Mouse (Mus musculus): ENCODE measurements at regions not wholly inside any gene's neighbourhood (a gene's known extent, or its start where the extent isn't known, plus 50 kb on each side); places are given as distances from the start of the nearest gene placed in this dataset.

- DNase-seq (ENCODE audit: low spot score in 2 of 2), result no peak
Measured at GRCm38 (mm10) chr3:149284976-149285375, 294.6 kb upstream of the Adgrl2 start.

GRCm38 (mm10) chr3:149280807-149281789 lies 290.7 kb upstream of the Adgrl2 start:
- no peak for DNase-seq (ENCODE audit: low spot score in 2 of 2)

GRCm38 (mm10) chr3:149279338-149279737 lies 289.0 kb upstream of the Adgrl2 start:
- no peak for DNase-seq (ENCODE audit: low spot score in 2 of 2)

- no peak for DNase-seq (ENCODE audit: low spot score in 2 of 2)
Measured at GRCm38 (mm10) chr3:149277812-149278211, 287.5 kb upstream of the Adgrl2 start.

DNA sequence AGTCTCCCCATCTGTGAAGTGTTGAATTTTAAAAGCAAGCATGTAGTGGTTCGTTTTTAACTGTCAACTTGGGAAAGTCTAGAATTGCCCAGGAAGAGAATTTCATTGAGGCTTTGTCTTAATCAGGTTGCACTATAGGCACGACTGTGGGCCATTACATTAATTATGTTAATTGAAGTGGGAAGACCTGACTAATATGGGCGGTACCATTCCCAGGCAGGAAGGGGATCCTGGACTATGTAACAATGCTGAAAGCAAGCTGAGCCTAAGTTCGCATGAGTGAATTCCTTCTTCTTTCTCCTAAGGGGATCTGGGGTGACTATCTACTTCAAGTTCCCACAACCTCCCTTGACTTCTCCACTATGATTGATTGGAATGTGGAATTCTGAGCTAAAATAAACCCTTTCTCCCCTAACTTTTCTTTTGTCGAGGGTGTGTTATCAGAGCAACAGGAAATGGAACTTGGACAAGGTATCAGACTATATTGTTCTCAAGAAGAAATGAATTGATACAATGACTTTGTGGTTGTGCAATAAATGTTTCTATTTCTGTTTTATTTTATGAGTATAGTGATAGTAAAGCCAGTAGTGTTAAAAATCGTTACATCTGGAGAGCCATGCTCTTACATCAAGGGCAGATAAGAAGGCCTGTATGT lies 285.2 kb upstream of the Adgrl2 start:
- no peak for DNase-seq (ENCODE audit: low spot score in 2 of 2)

DNA sequence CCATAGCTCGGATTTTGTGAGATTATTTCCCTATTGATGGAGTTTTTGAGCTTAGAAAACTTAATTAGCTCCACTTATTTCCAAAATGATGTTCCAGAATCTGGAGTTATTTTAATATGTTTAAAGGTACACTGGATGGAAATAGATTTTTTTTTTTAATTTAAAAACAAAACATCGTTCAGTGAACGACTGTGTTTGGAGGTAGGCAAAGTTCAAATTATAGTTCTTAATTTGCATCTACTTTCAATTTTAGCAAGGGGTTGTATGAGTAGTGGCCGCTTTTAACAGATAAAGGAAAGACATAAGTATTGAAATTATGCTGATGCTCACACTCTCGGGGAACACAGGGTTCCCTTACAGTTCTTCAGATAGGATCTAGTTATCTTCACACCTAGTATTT lies 284.6 kb upstream of the Adgrl2 start:
- DNase-seq (ENCODE audit: low spot score in 2 of 2), result no peak

DNA sequence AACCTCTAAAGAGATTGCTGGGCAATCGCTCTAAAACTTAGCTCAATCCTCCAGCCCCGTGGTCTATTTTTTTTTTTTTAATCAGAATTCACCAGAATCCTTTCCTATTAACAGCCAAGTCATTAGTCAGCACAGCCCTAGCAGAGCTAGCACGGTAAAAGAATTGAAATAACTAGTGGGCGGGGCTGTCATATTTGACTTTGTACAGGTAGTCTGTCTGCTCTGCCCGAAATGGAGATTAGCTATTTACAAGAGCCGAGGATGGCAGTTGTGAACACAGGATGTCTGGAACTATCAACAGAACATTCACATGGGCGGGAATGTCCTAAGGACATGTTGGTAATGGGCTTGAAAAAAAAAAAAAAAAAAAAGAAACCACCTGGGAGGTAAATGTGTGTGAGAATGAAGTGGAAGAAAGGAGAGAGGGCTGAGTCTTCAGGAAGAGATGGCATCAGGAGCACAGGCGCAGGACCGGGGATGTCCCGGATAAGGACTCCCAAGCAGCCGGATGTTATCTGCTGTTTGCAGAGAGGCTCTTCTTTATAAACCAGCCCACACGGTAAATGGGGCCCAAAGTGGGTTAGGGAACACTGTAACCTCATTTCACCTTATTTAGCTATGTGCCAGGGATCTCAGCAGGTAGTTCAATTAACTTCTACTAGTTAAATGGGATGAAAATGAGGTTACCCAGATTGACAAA lies 283.8 kb upstream of the Adgrl2 start:
- DNase-seq (ENCODE audit: low spot score in 2 of 2), result no peak

DNA sequence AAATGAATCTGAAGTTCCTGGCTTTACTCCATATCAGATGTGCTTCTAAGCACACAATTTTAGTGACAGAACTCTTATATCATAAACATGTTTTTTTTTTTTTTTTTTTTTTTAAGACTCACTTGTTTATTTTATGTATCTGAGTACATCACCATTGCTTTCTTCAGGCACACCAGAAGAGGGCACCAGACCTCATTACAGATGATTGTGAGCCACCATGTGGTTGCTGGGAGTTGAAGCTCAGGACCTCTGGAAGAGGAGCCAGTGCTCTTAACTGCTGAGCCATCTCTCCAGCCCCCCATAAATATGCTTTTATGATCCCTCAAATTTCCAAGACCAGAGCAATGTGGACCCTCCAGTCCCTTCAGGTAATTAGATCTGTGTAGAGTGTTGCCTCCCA lies 280.1 kb upstream of the Adgrl2 start:
- no peak for DNase-seq (ENCODE audit: low spot score in 2 of 2)

DNA sequence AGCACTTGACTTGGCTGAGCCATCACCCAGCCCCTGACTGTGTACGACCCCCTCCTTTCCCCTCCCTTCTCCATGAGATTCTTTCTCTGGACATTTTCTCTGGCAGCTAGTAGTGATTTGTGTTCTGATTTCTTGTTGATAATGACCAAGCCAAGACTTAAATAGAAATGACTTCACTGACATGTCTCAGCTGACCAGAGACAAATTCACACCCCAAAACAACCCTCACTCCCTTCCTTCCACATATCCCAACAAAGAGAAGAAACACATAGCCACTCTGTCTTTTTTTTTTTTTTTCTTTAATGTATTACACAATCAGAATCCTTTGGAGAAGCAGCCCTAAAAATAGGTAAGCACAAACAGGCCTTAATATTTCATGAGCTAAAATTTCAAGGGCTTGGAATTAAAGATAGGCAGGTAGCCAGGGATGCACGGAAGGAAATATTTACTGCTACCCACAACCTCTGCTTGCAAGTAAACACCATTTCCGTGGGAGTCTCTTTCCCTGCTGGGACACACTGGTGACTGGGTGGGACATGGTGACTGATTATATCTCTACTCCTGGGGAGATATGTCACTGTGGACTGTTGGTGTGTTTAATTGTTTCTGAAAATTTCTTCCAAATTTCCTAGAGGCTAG lies 272.1 kb upstream of the Adgrl2 start:
- no peak for DNase-seq (ENCODE audit: low spot score in 2 of 2)

DNA sequence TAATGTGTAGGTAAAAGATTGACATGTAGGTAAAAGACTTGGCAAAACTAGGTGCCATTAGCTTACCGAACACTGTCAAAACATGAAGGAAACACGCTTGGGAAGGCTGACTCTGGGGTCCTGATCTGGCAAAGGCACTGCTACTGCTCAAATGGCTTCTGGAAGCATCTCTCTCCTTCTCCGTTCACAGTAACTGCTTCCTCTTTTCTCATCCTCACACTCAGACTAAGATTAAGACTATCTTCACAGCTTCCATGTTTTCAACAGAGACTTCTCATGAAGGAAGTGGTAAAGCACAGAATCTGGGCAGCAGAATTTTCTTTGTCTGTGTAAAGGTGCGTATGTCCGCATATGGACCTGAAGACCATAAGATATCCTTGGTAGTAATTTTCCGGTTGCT lies 271.4 kb upstream of the Adgrl2 start:
- no peak for DNase-seq (ENCODE audit: low spot score in 2 of 2)

DNA sequence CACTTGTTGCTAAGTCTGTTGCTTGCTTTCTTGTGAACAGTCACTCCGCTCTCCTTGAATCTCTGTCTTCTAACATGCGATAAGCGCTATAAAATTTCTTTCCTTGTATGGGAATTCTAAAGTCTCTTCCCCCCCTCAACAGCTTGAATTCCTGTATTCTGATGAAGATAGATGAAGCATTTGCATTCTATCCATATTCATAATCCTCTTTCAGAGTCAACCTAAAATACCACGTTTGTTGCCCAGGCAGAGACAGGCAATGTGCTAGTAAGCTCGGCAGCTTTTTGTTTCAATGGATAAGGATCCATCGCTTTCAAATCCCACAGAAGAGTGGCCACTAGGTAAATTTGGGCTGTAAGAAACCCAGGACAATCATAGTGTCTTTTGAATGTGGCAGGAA lies 268.5 kb upstream of the Adgrl2 start:
- no peak for DNase-seq (ENCODE audit: low spot score in 2 of 2)

GRCm38 (mm10) chr3:149256891-149257290 lies 266.5 kb upstream of the Adgrl2 start:
- DNase-seq (ENCODE audit: low spot score in 2 of 2), result no peak

GRCm38 (mm10) chr3:149253080-149253479 lies 262.7 kb upstream of the Adgrl2 start:
- DNase-seq (ENCODE audit: low spot score in 2 of 2), result no peak

GRCm38 (mm10) chr3:149252144-149252543 lies 261.8 kb upstream of the Adgrl2 start:
- DNase-seq (ENCODE audit: low spot score in 2 of 2), result no peak

DNA sequence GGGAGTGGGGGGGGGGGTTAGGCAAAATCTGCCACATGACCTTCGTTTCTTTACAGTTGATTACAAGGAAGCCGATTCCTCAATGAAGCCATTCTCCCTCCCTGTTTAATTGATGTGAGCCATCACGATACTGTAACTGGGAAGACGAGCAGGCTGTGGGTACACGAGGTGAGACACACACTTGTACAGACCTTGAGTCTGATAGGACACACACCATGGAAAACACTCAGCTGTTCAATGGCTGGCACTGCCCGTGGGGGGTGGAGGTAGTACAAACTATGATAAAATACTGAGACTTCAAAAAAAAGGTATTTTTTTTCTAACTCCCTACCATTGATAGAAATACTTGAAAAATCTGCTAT lies 257.3 kb upstream of the Adgrl2 start:
- no peak for DNase-seq (ENCODE audit: low spot score in 2 of 2)

GRCm38 (mm10) chr3:149246935-149247625 lies 256.7 kb upstream of the Adgrl2 start:
- no peak for DNase-seq (ENCODE audit: low spot score in 2 of 2)

DNA sequence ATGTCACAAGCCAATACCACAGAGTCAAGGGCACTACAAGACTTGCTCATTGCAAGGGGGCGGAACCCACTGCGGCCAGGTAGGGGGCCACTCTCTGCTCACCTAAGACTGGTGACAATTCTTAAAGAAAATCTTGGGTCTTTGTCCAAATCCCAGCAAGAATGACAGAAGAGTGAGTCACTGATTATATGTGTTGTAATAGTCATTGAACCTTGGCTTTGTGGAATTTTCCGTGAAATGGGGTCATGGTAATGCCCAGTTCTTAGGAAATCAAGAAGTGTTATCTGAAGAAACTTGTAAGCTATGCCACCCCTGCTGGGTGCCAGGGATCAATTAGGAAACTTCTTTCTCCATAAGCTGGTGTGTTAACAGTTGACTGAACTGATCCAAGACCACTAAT lies 249.3 kb upstream of the Adgrl2 start:
- no peak for DNase-seq (ENCODE audit: low spot score in 2 of 2)

- DNase-seq (ENCODE audit: low spot score in 2 of 2), result no peak
Measured at GRCm38 (mm10) chr3:149238076-149238475, 247.7 kb upstream of the Adgrl2 start.

DNA sequence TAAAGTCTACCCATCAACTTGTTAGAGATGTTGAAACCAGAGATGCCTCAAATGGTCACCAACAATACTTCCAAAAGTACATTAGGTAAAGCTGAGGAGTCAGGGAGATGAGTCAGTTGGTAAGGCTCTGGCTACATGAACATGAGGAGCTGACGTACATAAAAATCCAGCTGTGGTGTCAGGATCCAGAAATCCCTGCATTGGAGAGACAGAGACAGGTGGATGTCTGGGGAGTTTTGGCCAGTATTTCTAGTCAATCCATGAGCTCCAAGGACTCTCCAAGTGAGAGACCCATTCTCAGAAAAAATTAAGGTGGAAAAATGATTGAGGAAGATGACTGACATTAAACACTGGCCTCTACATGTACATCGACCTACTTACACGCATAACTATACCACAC lies 244.8 kb upstream of the Adgrl2 start:
- no peak for DNase-seq (ENCODE audit: low spot score in 2 of 2)

DNA sequence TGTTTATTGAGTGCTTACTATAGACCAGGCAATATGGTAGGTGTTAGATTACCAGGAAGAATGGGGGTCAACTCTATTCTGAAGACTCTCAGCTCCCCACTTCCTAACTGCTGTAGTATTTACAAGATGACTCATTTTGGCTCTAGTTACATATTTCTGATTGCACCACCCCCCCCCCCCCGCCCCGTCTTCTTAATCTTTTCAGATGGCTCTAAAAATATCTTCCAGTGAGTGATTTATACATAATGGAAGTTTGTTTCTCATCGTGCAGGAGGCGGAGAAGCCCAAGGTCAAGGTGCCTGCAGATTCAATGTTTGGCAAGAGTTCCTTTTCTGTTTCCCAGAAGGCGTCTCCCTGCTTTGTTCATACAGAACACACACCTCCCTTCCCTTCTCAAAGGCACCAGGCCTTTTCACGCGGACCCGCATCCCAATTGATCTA lies 243.4 kb upstream of the Adgrl2 start:
- DNase-seq (ENCODE audit: low spot score in 2 of 2), result no peak

DNA sequence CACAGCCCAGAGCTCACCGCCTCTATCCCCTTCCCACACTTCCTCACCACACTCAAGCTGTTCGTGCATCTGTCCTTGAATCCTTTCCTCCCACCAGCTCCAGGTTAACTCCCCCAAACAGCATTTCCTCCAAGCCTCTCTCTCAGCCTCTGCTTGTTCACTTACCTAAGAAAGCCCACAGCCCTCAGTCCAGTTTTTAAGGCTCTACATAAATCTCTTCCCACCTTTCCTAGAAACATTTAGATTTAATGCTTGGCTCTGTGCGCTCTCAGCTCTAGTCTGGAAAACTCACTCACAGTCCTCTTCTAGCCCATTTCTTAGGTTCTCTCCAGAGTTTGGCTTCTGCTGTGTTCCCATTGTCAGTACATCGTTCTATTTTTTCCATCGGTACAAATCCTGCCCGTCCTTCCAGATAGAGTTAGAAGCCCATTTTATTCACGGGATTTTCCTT lies 242.9 kb upstream of the Adgrl2 start:
- DNase-seq (ENCODE audit: low spot score in 2 of 2), result peak in 1 of 2 experiments; percentile 79
